Mouse (Mus musculus) brain, embryonic 14.5 days (tissue): ENCODE results near the gene Inpp5d.

Source experiments
- CTCF ChIP-seq: fragments of 200-500 bp; IDR thresholded peaks from 2 replicates; pipeline ENCODE4 v1.5.1; 2012; ENCODE audit warnings: inconsistent platforms, mild to moderate bottlenecking, moderate library complexity, borderline replicate concordance; ENCODE audit not compliant: insufficient read depth, insufficient read length; ENCODE audit errors: extremely low read depth
- POLR2A ChIP-seq: fragments of 200-500 bp; IDR thresholded peaks from 2 replicates; pipeline ENCODE4 v1.6.1; 2012; ENCODE audit warnings: mild to moderate bottlenecking, inconsistent platforms, borderline replicate concordance; ENCODE audit not compliant: poor library complexity, insufficient read depth, insufficient read length, severe bottlenecking; ENCODE audit errors: extremely low read depth

DNA sequence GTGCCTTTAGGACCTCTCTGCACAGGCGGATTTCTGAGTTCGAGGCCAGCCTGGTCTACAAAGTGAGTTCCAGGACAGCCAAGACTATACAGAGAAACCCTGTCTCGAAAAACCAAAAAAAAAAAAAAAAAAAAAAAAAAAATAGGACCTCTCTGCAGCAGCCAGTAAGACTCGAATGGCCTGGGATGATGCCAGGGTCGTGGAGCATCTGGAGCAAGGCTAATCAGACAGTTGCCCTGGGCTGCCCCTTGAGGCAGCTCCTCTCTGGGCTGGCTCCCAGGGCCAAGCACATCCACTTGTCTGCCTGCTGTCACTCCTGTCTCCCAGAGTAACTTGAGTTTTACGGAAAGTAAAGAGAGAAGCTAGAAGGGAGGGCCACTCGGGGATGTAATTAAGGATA lies 24.9 kb downstream of the Inpp5d start:
- TF ChIP-seq CTCF (no peak), POLR2A (no peak)
